Mouse (Mus musculus) lung, postnatal 0 days (tissue): Measurements from ENCODE around the gene Sfi1.

Source experiments
- CTCF ChIP-seq: IDR thresholded peaks from 2 replicates; pipeline ENCODE4 v1.5.1; 2016; ENCODE audit warnings: antibody characterized with exemption, mild to moderate bottlenecking
- EP300 ChIP-seq: IDR thresholded peaks from 2 replicates; pipeline ENCODE4 v1.6.1; 2016; ENCODE audit warnings: antibody characterized with exemption, mild to moderate bottlenecking, control low read depth

- TF ChIP-seq CTCF: no peak
- no peak for TF ChIP-seq EP300
Observed at GRCm38 (mm10) chr11:3101072-3101874, 92.0 kb downstream of the Sfi1 start.
